Mouse (Mus musculus): Measurements from ENCODE around the gene Zscan29.
"Not testable (repeated sequence)": the region's sequence is repeated elsewhere in the genome, so short reads cannot be mapped to it uniquely, and the experiment has no call there.

Gene Zscan29

GRCm38 (mm10) chr2:121137371-121137770 lies 33.6 kb downstream of the Zscan29 start:
- DNase-seq (ENCODE audit: low spot score) = no peak

GRCm38 (mm10) chr2:121132822-121133221 lies 38.1 kb downstream of the Zscan29 start:
- no peak for DNase-seq (ENCODE audit: low spot score)

- no peak for DNase-seq (ENCODE audit: low spot score)
These were observed 41.9 kb downstream of the Zscan29 start for GRCm38 (mm10) chr2:121128865-121129620.

- DNase-seq (ENCODE audit: low spot score) = no peak
These were observed 43.4 kb downstream of the Zscan29 start for GRCm38 (mm10) chr2:121127536-121127935.

GRCm38 (mm10) chr2:121126302-121126701 lies 44.6 kb downstream of the Zscan29 start:
- not testable (repeated sequence) for DNase-seq (ENCODE audit: low spot score)

- DNase-seq (ENCODE audit: low spot score) = no peak
These were observed 51.7 kb downstream of the Zscan29 start for GRCm38 (mm10) chr2:121119260-121119659.

- DNase-seq (ENCODE audit: low spot score) = no peak
These were observed 55.5 kb downstream of the Zscan29 start for GRCm38 (mm10) chr2:121115418-121115817.

GRCm38 (mm10) chr2:121109695-121110094 lies 61.2 kb downstream of the Zscan29 start, which contains the start of gene Tgm7:
TSS of gene Tgm7 (minus strand) at chr2:121109795.
- no peak for DNase-seq (ENCODE audit: low spot score)
